Mouse (Mus musculus): ENCODE measurements around the gene Aplp2.

Aplp2 gene

GRCm38 (mm10) chr9:31225808-31226207, 14.2 kb upstream of the Aplp2 start:
- no peak for DNase-seq (ENCODE audit: low spot score in 2 of 2)

- no peak for DNase-seq (ENCODE audit: low spot score in 2 of 2)
Observed at GRCm38 (mm10) chr9:31223475-31223874, 11.9 kb upstream of the Aplp2 start.

GRCm38 (mm10) chr9:31221170-31221569, 9.6 kb upstream of the Aplp2 start:
- DNase-seq (ENCODE audit: low spot score in 2 of 2): no peak

GRCm38 (mm10) chr9:31217631-31218380, 6.2 kb upstream of the Aplp2 start:
- DNase-seq (ENCODE audit: low spot score in 2 of 2): no peak

GRCm38 (mm10) chr9:31212500-31213008, 939 bp upstream of the Aplp2 start:
- no peak for DNase-seq (ENCODE audit: low spot score in 2 of 2)

GRCm38 (mm10) chr9:31210749-31211689, 596 bp downstream of the Aplp2 start:
- peak in 1 of 2 experiments; percentile 26 for DNase-seq (ENCODE audit: low spot score in 2 of 2)

- DNase-seq (ENCODE audit: low spot score in 2 of 2): no peak
Observed at GRCm38 (mm10) chr9:31210163-31210562, 1.5 kb downstream of the Aplp2 start.

- DNase-seq (ENCODE audit: low spot score in 2 of 2): no peak
Observed at GRCm38 (mm10) chr9:31209502-31209901, 2.1 kb downstream of the Aplp2 start.

GRCm38 (mm10) chr9:31207732-31208131, 3.9 kb downstream of the Aplp2 start:
- no peak for DNase-seq (ENCODE audit: low spot score in 2 of 2)

GRCm38 (mm10) chr9:31204722-31205121, 6.9 kb downstream of the Aplp2 start:
- peak in 1 of 2 experiments; percentile 21 for DNase-seq (ENCODE audit: low spot score in 2 of 2)

- DNase-seq (ENCODE audit: low spot score in 2 of 2): no peak
Observed at GRCm38 (mm10) chr9:31203571-31204210, 7.9 kb downstream of the Aplp2 start.

- no peak for DNase-seq (ENCODE audit: low spot score in 2 of 2)
Observed at GRCm38 (mm10) chr9:31203068-31203467, 8.5 kb downstream of the Aplp2 start.

GRCm38 (mm10) chr9:31198614-31199013, 13.0 kb downstream of the Aplp2 start:
- DNase-seq (ENCODE audit: low spot score in 2 of 2): no peak

- no peak for DNase-seq (ENCODE audit: low spot score in 2 of 2)
Observed at GRCm38 (mm10) chr9:31197782-31198181, 13.8 kb downstream of the Aplp2 start.

- no peak for DNase-seq (ENCODE audit: low spot score in 2 of 2)
Observed at GRCm38 (mm10) chr9:31196742-31197141, 14.9 kb downstream of the Aplp2 start.

- no peak for DNase-seq (ENCODE audit: low spot score in 2 of 2)
Observed at GRCm38 (mm10) chr9:31195573-31195972, 16.0 kb downstream of the Aplp2 start.

GRCm38 (mm10) chr9:31192378-31192777, 19.2 kb downstream of the Aplp2 start:
- DNase-seq (ENCODE audit: low spot score in 2 of 2): no peak

GRCm38 (mm10) chr9:31191543-31191942, 20.1 kb downstream of the Aplp2 start:
- DNase-seq (ENCODE audit: low spot score in 2 of 2): no peak

- DNase-seq (ENCODE audit: low spot score in 2 of 2): no peak
Observed at GRCm38 (mm10) chr9:31189194-31189593, 22.4 kb downstream of the Aplp2 start.

GRCm38 (mm10) chr9:31184439-31184838, 27.2 kb downstream of the Aplp2 start:
- no peak for DNase-seq (ENCODE audit: low spot score in 2 of 2)

- DNase-seq (ENCODE audit: low spot score in 2 of 2): no peak
Observed at GRCm38 (mm10) chr9:31183061-31183460, 28.6 kb downstream of the Aplp2 start.
